Mouse (Mus musculus) cerebellum, adult 11 months (tissue): Measurements from ENCODE around the gene Mfn1.
A peak's percentile ranks its signal among the peaks of the same experiment; 100 is the strongest.

Source experiments
- DNase-seq: peaks from one replicate; pipeline ENCODE4 v3.0.0; 2022

Gene Mfn1

DNA sequence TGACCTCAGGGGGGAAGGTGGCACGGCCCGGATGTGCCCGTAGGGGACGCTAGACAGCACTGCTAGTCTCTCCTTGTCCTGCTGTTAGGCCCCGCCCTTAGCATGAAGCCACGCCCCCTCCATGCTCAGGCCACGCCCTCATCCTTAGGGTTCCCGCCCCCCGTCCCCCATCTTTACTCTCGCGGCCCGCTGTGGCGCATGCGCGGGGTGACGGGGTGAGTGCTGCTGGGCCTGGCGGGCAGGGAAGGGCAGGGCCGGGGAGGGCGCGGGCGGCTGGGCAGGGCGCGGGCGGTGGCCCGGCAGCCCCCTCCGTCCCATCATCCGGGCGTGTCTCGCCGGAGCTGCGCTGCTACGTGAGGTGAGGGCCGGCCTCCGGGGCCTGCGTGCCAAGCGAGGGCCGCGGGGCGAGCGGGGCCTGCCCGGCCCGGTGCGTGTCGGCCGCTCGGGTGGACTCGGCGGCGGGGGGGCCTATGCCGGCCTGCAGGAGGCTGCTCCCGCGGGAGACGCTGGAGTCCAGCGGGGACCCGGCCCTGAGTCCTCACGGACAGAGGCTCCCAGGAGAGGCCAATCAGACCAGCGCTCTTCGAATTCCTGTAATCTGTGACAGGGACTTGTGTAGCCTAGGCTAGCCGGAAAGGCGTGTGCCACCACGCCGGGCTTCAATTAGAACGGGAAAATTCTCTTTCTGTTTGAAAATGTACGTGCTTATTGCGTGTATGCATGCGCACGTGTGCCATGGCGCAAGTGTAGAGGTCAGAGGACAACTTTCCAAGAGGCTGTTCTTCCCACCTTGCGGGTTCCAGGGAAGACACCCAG lies 18.7 kb upstream of the Mfn1 start:
- peak; percentile 93 for DNase-seq

- peak; percentile 38 for DNase-seq
Measured at GRCm38 (mm10) chr3:32511191-32511550, 18.1 kb upstream of the Mfn1 start.

DNA sequence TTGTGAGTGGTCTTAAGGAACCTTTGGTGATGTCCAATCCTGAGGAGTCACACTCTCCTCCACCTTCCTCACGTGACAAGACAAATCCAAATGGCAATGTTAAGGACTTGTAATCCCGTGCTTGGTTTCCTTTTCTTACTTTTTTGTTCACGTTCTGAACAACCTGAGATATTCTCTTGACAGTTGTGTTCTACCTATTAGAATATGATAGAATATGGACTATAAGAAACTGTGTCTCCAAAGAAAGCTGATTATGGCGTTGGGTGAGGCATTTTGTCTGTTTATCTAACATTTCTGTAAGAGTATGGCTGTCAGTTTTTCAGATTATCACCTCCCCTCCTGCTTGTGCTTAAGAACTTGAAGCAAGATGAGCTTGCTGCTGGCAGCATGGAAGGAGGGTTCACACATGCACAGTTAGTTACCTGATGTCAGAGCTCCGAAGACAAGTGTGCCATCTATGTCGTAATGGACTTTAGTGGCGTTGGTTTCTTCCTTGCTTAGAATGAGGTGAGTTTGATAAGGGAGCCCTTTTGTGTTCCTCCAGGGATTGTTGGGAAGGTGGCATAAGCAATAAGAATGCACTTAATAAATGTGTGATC lies 16.5 kb upstream of the Mfn1 start:
- DNase-seq: no peak

GRCm38 (mm10) chr3:32513528-32513927 lies 15.7 kb upstream of the Mfn1 start:
- no peak for DNase-seq

- no peak for DNase-seq
Measured at GRCm38 (mm10) chr3:32527181-32527580, 2.1 kb upstream of the Mfn1 start.

DNA sequence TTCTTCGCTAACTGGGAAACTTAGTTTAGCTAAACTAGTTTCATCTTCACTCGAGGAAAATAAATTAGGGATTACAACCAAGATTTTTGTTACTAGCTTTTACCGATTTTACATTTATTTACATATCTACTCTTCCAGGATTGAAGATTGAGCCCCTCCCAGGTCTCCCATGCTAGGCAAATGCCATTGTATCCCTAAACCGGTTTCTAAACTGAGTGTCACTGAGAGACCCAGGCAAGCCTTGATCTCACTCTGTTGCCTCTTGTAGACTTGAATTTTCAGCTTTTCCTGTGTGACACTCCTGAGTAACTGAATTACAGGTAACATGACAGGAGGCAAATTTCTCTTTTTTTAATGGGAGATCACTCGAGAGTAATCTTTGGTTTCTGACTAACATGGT lies 776 bp downstream of the Mfn1 start:
- no peak for DNase-seq

DNA sequence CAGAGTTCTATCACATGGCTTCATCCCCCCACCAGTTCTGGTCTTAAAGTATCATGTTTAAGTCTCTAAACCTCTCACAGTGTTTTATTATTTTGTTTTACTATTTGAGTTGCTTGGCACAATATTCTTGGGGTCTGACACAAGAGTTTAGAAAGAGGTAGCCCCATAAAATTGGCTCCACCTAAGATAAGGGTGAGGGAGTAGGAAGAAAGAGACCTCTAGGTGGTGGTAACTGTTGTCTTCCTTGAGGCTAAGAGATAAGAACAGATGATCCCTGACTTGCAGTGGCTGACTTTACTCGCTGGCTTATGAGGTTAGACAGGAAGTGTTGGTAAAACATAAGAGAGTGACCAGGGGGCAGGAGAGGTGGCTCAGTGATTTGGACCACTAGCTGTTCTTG lies 6.4 kb downstream of the Mfn1 start:
- no peak for DNase-seq

GRCm38 (mm10) chr3:32537556-32537955 lies 8.3 kb downstream of the Mfn1 start:
- peak; percentile 17 for DNase-seq

DNA sequence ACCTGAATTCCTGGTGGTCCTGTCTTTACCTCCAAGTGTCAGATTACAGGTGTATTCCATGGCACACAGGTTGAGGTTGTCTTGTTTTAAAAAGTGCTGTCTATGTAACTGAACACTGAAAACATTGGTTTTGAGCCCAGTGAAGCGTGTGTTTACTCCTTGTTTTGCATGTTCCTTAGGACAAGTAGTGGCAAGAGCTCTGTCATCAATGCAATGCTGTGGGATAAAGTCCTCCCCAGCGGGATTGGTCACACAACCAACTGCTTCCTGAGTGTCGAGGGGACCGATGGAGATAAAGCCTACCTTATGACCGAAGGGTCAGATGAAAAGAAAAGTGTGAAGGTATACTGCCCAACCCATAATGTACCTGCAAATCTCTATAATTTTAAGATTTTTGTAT lies 8.8 kb downstream of the Mfn1 start:
- DNase-seq: no peak

DNA sequence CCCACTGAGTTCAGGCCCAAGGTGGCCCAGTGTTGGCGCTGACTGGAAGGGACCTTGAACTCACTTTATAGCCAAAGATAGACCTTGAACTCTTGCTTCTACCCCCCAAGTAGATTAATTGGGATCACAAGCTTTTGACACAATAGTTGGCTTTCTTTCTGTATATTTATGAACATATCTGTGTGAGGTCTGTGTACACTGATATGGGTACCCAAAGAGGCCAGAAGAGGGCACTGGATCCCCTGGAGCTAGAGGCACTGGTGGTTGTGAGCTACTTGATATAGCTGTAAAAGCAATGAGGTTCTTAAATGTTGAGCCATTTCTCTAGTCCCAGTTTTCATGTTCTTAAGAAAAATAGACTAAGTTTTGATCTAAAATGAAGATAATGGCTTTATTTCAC lies 23.8 kb downstream of the Mfn1 start:
- no peak for DNase-seq

DNA sequence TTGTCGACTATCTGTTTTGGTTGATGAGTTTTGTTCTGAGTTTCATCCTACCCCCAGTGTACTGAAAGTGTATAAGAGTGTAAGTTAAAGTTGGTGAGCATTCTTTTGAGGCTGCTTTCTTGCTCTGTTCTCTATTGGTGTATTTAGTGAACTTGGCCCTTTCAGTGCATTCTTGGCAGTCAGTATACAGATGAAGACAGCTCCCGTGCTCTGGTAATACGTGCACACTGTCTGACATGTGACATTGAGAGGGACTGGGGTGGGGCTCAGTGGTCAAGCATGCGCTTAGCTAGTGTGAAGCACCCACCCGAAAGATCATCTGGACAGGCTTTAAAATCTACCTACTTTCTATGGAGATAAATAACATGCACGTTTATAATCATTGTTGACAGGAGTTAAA lies 34.1 kb downstream of the Mfn1 start:
- no peak for DNase-seq

- no peak for DNase-seq
Measured at GRCm38 (mm10) chr3:32573086-32573485, 43.8 kb downstream of the Mfn1 start.

DNA sequence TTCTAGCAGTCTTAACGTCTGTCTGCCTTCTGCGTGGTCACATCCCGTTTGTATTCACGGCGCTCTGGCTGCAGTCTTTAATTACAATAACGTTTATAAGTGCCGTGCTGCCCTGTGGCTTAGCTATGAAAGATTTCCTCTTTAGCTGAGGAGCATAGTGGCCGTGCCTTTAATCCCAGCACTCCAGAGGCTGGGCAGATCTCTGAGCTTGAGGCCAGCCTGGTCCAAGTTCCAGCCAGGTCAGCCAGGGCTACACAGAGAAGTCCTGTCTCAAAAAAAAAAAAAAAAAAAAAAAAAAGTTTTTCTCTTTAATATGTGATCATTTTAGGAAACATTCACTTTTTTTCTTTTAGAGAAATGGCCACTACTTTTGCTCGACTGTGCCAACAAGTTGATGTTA lies 44.6 kb downstream of the Mfn1 start:
- DNase-seq: no peak

GRCm38 (mm10) chr3:32575151-32575550 lies 45.9 kb downstream of the Mfn1 start:
- DNase-seq: no peak

GRCm38 (mm10) chr3:32578772-32579171 lies 49.5 kb downstream of the Mfn1 start:
- DNase-seq: no peak

GRCm38 (mm10) chr3:32580738-32581137 lies 51.5 kb downstream of the Mfn1 start:
- DNase-seq: no peak

DNA sequence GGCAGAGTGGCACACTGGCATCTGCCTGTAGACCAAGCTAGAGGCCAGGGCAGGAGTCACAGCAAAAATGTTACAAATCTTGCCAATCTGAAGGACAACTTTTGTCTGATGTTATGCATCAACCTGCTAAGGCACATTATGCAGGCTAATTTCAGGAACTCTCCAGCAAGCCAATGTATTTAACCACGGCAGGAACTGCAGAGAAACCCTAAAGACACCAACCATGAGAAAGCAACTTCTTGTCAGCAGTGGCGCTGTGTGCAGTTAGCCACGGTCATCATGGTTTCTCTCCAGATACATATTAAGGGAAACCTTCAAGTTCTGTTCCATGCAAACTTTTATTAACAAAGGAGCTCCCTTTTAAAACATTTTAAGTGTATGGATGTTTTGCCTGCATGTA lies 52.6 kb downstream of the Mfn1 start:
- DNase-seq: no peak

DNA sequence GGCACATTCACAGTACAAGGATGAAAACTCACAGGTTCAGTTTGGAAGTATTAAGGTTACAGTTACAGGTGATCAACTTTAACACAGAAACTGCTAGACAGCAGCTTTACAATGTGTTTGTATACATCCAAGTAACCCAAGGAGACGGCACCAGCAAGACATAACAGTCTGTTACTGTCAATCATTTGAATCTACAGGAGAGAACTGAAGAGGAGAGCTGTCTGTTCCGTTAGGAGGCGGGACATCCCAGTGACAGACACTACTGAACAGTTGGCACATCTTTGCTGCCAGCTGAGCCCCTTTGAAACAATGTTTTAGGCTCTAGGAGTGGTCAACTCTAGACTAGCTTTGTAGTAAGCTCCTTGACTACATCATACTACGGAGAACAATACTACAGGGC lies 54.2 kb downstream of the Mfn1 start:
- DNase-seq: no peak

DNA sequence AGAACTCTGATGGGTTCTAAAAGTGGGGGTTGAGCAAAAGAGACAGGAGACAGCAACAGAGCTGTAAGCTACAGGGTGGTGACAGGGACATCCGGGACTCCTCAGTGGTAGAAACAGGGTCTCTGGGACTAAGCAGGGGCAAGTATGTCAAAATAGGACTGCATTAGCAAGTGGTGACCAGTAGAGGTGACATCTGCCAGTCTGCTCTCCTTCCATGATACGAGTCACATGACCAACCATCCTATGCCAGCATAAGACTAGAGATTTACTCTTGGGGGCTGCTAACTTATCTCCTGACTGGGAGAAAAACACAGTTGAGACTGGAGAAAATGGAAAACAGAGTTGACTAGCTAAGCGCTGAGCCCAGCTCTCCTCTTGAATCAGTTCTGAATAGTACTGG lies 57.0 kb downstream of the Mfn1 start:
- DNase-seq: no peak

- DNase-seq: no peak
Measured at GRCm38 (mm10) chr3:32595080-32595479, 65.8 kb downstream of the Mfn1 start.

DNA sequence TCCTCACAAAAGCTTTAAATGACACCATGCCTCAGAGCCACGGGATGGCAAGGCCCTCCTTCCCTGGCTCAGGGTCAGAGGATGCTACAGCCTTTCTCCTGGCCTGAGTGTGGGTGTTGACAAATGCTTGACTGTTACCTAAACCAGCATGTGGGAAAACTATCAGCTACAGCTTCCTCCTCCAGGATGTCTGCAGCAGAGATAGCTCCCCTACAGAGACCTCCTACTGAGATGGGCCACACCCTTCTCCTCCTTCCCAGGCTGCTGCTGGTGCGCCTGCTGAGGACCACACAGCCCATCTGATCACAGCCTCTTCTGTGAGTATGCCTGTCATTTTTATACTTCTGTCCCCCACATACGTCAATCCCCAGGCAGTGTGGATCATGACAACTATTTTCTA lies 70.1 kb downstream of the Mfn1 start:
- no peak for DNase-seq

GRCm38 (mm10) chr3:32601055-32601454 lies 71.8 kb downstream of the Mfn1 start:
- no peak for DNase-seq

DNA sequence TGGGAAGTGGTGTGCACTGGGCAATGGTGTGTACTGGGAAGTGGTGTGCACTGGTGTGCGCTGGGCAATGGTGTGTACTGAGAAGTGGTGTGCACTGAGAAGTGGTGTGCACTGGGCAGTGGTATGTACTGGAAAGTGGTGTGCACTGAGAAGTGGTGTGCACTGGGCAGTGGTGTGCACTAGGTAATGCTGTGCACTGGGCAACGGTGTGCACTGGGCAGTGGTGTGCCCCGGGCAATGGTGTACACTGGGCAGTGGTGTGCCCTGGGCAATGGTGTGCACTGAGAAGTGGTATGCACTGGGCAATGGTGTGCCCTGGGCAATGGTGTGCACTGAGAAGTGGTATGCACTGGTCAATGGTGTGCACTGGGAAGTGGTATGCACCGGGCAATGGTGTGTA lies 80.0 kb downstream of the Mfn1 start:
- DNase-seq: no peak

DNA sequence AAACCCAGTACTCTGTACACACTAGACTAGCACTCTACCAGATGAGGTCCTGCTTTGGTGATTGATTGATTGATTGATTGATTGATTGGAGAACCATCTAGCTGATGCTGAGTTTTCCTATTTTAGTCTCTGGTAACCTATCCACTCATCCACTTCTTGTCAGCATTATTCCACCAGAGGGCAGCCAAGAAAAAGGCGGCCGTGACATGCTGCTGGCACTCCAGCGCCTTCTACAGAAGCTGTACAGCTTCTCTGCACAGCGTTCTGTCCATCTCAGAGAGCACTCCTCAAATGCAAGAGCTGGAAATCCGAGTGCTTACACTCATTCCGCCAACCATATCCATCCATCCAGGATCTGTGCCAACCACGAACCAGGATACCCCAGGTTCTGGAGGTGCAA lies 81.3 kb downstream of the Mfn1 start:
- DNase-seq: no peak

GRCm38 (mm10) chr3:32611606-32612170 lies 82.4 kb downstream of the Mfn1 start:
- no peak for DNase-seq
